Mouse (Mus musculus): Measurements from ENCODE around the gene Tas2r135. TPM values are rescaled to one million over a fixed set of nuclear protein-coding genes. Genes with fewer than 3 reads are reported as not detected.

The Tas2r135 gene
- polyA plus RNA-seq, 1 experiment = not detected

DNA sequence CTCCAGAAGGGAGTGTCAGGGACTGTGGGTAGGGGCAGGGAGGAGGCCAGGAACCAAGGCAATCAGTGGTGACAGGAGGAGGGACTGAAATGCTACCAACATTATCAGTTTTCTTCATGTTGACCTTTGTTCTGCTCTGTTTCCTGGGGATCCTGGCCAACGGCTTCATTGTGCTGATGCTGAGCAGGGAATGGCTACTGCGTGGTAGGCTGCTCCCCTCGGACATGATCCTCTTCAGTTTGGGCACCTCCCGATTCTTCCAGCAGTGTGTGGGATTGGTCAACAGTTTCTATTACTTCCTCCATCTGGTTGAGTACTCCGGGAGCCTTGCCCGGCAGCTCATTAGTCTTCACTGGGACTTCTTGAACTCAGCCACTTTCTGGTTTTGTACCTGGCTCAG, 29.2 kb downstream of the Tas2r135 start, which contains the start of gene Tas2r126:
Gene Tas2r126 (plus strand): TSS at position 90 of the 400 bp plus-strand sequence.
- H3K36me3 ChIP-seq (ENCODE audit: control insufficient read depth, insufficient read depth, low read length) = no peaks in the 10 kb centered on the region
- H3K27me3 ChIP-seq (ENCODE audit: control insufficient read depth, insufficient read depth, low read length) = no peaks in the 10 kb centered on the region
- TF ChIP-seq POLR2A (IDR thresholded peaks at IDR 0.05; ENCODE audit: control insufficient read depth, low read depth, low read length) = no peak
- TF ChIP-seq CTCF (IDR thresholded peaks at IDR 0.05; ENCODE audit: control insufficient read depth, insufficient read depth, insufficient replicate concordance, low read depth, low read length) = no peak
- H3K27ac ChIP-seq (ENCODE audit: control insufficient read depth, insufficient read depth, low read depth, low read length) = no peak within 1 kb of the TSS
- H3K4me1 ChIP-seq (ENCODE audit: control insufficient read depth, insufficient read depth, low read length) = no peaks in the 10 kb centered on the region
- H3K4me3 ChIP-seq (ENCODE audit: control insufficient read depth, low read depth, low read length) = no peak within 1 kb of the TSS

DNA sequence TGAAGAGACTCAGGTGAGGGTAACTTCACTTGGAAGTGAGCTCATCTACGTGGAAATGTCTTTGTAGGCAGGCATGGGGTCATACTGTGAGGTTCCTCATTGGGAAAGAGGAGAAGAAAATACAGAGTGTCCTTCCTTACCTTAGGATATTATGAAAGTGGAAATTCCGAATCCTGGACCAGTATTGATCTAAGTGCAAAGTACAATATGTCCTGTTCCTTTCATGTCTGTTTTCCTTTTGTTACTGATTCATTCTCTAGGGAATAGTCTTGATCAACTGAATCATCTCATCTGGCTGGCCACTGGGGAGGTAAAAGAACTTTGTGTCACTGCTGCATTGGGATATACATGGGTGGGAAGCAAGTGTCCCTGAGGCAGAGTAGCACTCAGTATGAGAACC, 30.3 kb downstream of the Tas2r135 start:
- Histone ChIP-seq H3K4me3 (ENCODE audit: control insufficient read depth, low read depth, low read length) (no peak overlapping the region), H3K27ac (ENCODE audit: control insufficient read depth, insufficient read depth, low read depth, low read length) (no peak overlapping the region)

DNA sequence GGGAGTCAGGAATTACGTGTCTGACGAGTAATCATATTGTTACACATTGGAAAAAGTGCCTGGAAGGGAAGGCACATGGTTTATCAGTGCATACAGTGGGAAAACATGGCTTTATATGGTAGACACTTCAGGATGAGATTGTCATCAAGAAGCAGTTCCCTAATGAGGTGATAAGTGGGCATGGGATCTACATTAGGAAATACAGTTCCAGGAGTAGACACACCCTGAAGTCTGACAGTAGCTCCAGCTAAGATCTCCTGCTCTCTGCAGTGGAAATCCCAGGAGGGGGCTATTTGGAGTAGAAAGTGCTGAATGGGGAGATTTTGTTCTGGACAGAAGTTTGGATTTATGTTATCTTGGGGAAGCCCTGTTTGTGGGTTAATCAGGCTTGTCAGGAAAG, 36.2 kb downstream of the Tas2r135 start:
- H3K27me3 ChIP-seq (ENCODE audit: control insufficient read depth, insufficient read depth, low read length) = no peaks in the 10 kb centered on the region
- H3K36me3 ChIP-seq (ENCODE audit: control insufficient read depth, insufficient read depth, low read length) = no peaks in the 10 kb centered on the region
- TF ChIP-seq POLR2A (IDR thresholded peaks at IDR 0.05; ENCODE audit: control insufficient read depth, low read depth, low read length) (no peak), CTCF (IDR thresholded peaks at IDR 0.05; ENCODE audit: control insufficient read depth, insufficient read depth, insufficient replicate concordance, low read depth, low read length) (no peak)
- H3K4me1 ChIP-seq (ENCODE audit: control insufficient read depth, insufficient read depth, low read length) = peaks cover 2% of the 10 kb centered on the region; the same call in 1 of the 2 replicates
- H3K4me3 ChIP-seq (ENCODE audit: control insufficient read depth, low read depth, low read length) = no peak overlapping the region
- no peak overlapping the region for H3K27ac ChIP-seq (ENCODE audit: control insufficient read depth, insufficient read depth, low read depth, low read length)

More for the DNA sequence above, 30.3 kb downstream of the Tas2r135 start:
- no peaks in the 10 kb centered on the region for H3K4me1 ChIP-seq (ENCODE audit: control insufficient read depth, insufficient read depth, low read length)
- H3K36me3 ChIP-seq (ENCODE audit: control insufficient read depth, insufficient read depth, low read length) = no peaks in the 10 kb centered on the region
- no peaks in the 10 kb centered on the region for H3K27me3 ChIP-seq (ENCODE audit: control insufficient read depth, insufficient read depth, low read length)
- TF ChIP-seq POLR2A (IDR thresholded peaks at IDR 0.05; ENCODE audit: control insufficient read depth, low read depth, low read length) (no peak), CTCF (IDR thresholded peaks at IDR 0.05; ENCODE audit: control insufficient read depth, insufficient read depth, insufficient replicate concordance, low read depth, low read length) (no peak)

DNA sequence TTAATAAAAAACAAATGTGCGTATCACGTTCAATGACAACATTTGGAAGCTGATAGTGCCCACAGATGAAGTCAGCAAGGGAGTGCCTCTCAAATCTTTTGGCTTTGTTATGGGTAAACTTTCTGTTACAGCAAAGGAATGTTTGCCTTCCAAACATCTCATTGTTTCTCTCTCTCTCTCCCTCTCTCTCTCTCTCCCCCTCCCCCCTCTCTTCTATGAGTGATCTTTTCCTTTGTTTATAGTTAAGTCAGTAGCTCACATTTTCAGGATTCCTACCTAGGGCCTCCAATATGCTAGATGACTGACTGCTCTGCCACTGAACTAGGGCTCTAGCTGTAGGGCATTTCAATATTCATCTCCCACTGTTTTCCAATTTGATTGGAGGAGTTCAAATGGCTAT, 39.3 kb downstream of the Tas2r135 start:
- no peaks in the 10 kb centered on the region for H3K36me3 ChIP-seq (ENCODE audit: control insufficient read depth, insufficient read depth, low read length)
- no peak overlapping the region for H3K4me3 ChIP-seq (ENCODE audit: control insufficient read depth, low read depth, low read length)
- no peak overlapping the region for H3K27ac ChIP-seq (ENCODE audit: control insufficient read depth, insufficient read depth, low read depth, low read length)
- TF ChIP-seq CTCF (IDR thresholded peaks at IDR 0.05; ENCODE audit: control insufficient read depth, insufficient read depth, insufficient replicate concordance, low read depth, low read length) (no peak), POLR2A (IDR thresholded peaks at IDR 0.05; ENCODE audit: control insufficient read depth, low read depth, low read length) (no peak)
- H3K4me1 ChIP-seq (ENCODE audit: control insufficient read depth, insufficient read depth, low read length) = peaks cover 2% of the 10 kb centered on the region; the same call in 1 of the 2 replicates
- no peaks in the 10 kb centered on the region for H3K27me3 ChIP-seq (ENCODE audit: control insufficient read depth, insufficient read depth, low read length)

DNA sequence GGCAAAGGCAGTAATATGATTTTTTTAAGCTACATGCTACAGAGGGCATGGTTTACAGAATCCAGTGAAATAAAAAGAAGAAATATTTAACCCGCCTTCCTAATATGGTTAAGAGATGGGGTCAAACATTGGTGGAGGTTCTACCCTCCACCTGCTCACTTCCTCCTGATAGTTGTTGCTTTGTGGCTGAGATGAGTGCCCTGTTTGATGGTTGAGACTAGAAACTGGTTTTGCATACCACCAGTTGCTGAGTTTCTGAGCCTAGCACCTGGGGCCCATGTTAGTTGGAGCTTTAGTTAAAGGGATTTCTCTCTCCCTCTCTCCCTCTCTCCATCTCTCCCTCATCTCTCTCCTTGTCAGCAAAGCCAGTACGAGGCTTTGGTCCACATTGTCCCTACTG, 42.1 kb downstream of the Tas2r135 start:
- no peaks in the 10 kb centered on the region for H3K27me3 ChIP-seq (ENCODE audit: control insufficient read depth, insufficient read depth, low read length)
- TF ChIP-seq CTCF (IDR thresholded peaks at IDR 0.05; ENCODE audit: control insufficient read depth, insufficient read depth, insufficient replicate concordance, low read depth, low read length) (no peak), POLR2A (IDR thresholded peaks at IDR 0.05; ENCODE audit: control insufficient read depth, low read depth, low read length) (no peak)
- H3K36me3 ChIP-seq (ENCODE audit: control insufficient read depth, insufficient read depth, low read length) = no peaks in the 10 kb centered on the region
- peaks cover 2% of the 10 kb centered on the region; the same call in 1 of the 2 replicates for H3K4me1 ChIP-seq (ENCODE audit: control insufficient read depth, insufficient read depth, low read length)
- no peak overlapping the region for H3K4me3 ChIP-seq (ENCODE audit: control insufficient read depth, low read depth, low read length)
- no peak overlapping the region for H3K27ac ChIP-seq (ENCODE audit: control insufficient read depth, insufficient read depth, low read depth, low read length)

Other genes starting within 250 kb of the Tas2r135 start
- not detected in 2 replicates for gene Tas2r144, start 190.1 kb upstream of the Tas2r135 start, polyA plus RNA-seq (2012; rRNA removed)
- gene Gstk1, start 159.5 kb upstream of the Tas2r135 start, polyA plus RNA-seq (2012; rRNA removed) = 6.3 and 6.5 TPM in 2 replicates
- gene Tmem139, start 143.5 kb upstream of the Tas2r135 start, polyA plus RNA-seq (2012; rRNA removed) = 0.12 TPM in 1 of 2 replicates, not detected in the other
- 7.4 and 10.4 TPM in 2 replicates for gene Casp2, start 140.4 kb upstream of the Tas2r135 start, polyA plus RNA-seq (2012; rRNA removed)
- gene Clcn1, start 118.7 kb upstream of the Tas2r135 start, polyA plus RNA-seq (2012; rRNA removed) = 0.84 and 0.89 TPM in 2 replicates
- 11.9 and 12.0 TPM in 2 replicates for gene Fam131b, start 80.8 kb upstream of the Tas2r135 start, polyA plus RNA-seq (2012; rRNA removed)
- gene Zyx, start 55.8 kb upstream of the Tas2r135 start, polyA plus RNA-seq (2012; rRNA removed) = 35.2 and 40.1 TPM in 2 replicates
- gene Epha1, start 32.2 kb upstream of the Tas2r135 start, polyA plus RNA-seq (2012; rRNA removed) = 0.30 and 0.76 TPM in 2 replicates
- gene Tas2r143, start 5.2 kb upstream of the Tas2r135 start, polyA plus RNA-seq (2012; rRNA removed) = not detected in 2 replicates
- gene Tas2r126, start 29.1 kb downstream of the Tas2r135 start, polyA plus RNA-seq (2012; rRNA removed) = not detected in 2 replicates
- 0.16 TPM in 1 of 2 replicates, not detected in the other for gene Olfr458, start 59.8 kb downstream of the Tas2r135 start, polyA plus RNA-seq (2012; rRNA removed)
- not detected in 2 replicates for gene Olfr457, start 70.9 kb downstream of the Tas2r135 start, polyA plus RNA-seq (2012; rRNA removed)
- 0.20 and 0.42 TPM in 2 replicates for gene Olfr456, start 81.8 kb downstream of the Tas2r135 start, polyA plus RNA-seq (2012; rRNA removed)
- gene Olfr455, start 142.2 kb downstream of the Tas2r135 start, polyA plus RNA-seq (2012; rRNA removed) = 0.02 and 0.15 TPM in 2 replicates
- not detected in 2 replicates for gene Tcaf3, start 192.3 kb downstream of the Tas2r135 start, polyA plus RNA-seq (2012; rRNA removed)
- gene Tcaf2, start 239.8 kb downstream of the Tas2r135 start, polyA plus RNA-seq (2012; rRNA removed) = 0.29 and 0.43 TPM in 2 replicates